Mouse (Mus musculus) lung, postnatal 0 days (tissue): ENCODE measurements at regions not wholly inside any gene's neighbourhood (a gene's known extent, or its start where the extent isn't known, plus 50 kb on each side); places are given as distances from the start of the nearest gene placed in this dataset.

ENCODE experiments used
- CTCF ChIP-seq: IDR thresholded peaks from 2 replicates; pipeline ENCODE4 v1.5.1; 2016; ENCODE audit warnings: antibody characterized with exemption, mild to moderate bottlenecking
- EP300 ChIP-seq: IDR thresholded peaks from 2 replicates; pipeline ENCODE4 v1.6.1; 2016; ENCODE audit warnings: antibody characterized with exemption, mild to moderate bottlenecking, control low read depth

- TF ChIP-seq CTCF = no peak
- no peak for TF ChIP-seq EP300
Measured at GRCm38 (mm10) chr17:79523230-79523629, 88.4 kb upstream of the Rmdn2 start.
